Comparison of ENCODE assay signal across 8 mouse cellular contexts in the genomic region with DNA sequence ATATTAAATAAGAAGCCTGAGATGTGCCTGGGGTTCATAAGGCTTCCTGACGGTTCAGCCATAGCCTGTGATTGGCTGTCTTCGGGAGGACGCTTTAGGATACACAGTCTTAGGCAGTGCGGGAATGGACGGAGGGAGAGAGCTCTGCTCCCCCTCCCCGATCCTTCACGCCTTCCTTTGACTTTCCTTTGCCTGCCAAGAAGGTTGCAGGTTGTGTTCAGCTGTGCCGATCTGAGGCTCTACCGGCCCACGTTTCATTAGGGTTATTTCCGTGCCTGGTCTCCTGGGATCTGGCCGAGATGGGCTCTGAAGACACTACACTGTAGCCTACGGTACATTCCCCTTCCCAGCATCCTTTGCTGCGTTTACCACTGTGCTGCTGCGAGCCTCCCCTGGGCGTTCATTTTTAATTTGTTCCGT. TPM values are rescaled to one million over a fixed set of nuclear protein-coding genes. Genes with fewer than 3 reads are reported as not detected.
DNase-seq lines count a peak whose midpoint lies in the region; ATAC-seq lines count a peak whose summit lies in the region.

No protein-coding gene starts in this region.

- H3K27me3 ChIP-seq in kidney, embryonic 15.5 days = no peaks in the 10 kb centered on the region
- no peaks in the 10 kb centered on the region for H3K27me3 ChIP-seq in megakaryocyte, embryonic 14.5 days (replicated peaks)

- no peaks in the 10 kb centered on the region for H3K9me3 ChIP-seq in kidney, embryonic 15.5 days (replicated peaks)
- H3K9me3 ChIP-seq in megakaryocyte, embryonic 14.5 days = peaks cover 9% of the 10 kb centered on the region

- H3K4me2 ChIP-seq in kidney, embryonic 15.5 days = no peak overlapping the region

- H3K27ac ChIP-seq in kidney, embryonic 15.5 days = no peak overlapping the region

- intact Hi-C loops in heart, postnatal 36 days (cut with DNase I) = no loop called here

- H3K9ac ChIP-seq in kidney, embryonic 15.5 days = no peak overlapping the region

- WGBS in kidney, embryonic 15.5 days = 79% methylated on average over 17 of the region's 17 CpGs

- H3K4me3 ChIP-seq in kidney, embryonic 15.5 days (replicated peaks) = no peak overlapping the region
- peak overlapping the region; percentile 43 for H3K4me3 ChIP-seq in megakaryocyte, embryonic 14.5 days (replicated peaks)

- no peak for ATAC-seq in kidney, embryonic 15.5 days (replicated peaks; ENCODE audit: low FRiP score)
- ATAC-seq in megakaryocyte-erythroid progenitor cell, adult 5-6 weeks (replicated peaks; ENCODE audit: low FRiP score, low TSS enrichment, poor library complexity, severe bottlenecking) = no peak

- DNase-seq in kidney, adult 18-20 months = peak; percentile 24
- peak; percentile 61 for DNase-seq in R1 (ENCODE audit: low read depth, low spot score)
- DNase-seq in heart, postnatal 36 days = peak; percentile 55 to 68
- no peak for DNase-seq in embryo, embryonic 10.5 days (ENCODE audit: low spot score)
- no peak for DNase-seq in embryo, embryonic 11 days

- H3K36me3 ChIP-seq in kidney, embryonic 15.5 days = peaks cover 6% of the 10 kb centered on the region; the same call in 1 of the 2 replicates
- H3K36me3 ChIP-seq in megakaryocyte, embryonic 14.5 days (replicated peaks; ENCODE audit: low read length) = peaks cover 87% of the 10 kb centered on the region

- H3K4me1 ChIP-seq in kidney, embryonic 15.5 days = peaks cover 16% of the 10 kb centered on the region
- H3K4me1 ChIP-seq in megakaryocyte, embryonic 14.5 days = peaks cover 79% of the 10 kb centered on the region

RNA-seq across cellular contexts. Expression of a gene that starts 30.4 kb away (rescaled TPM):
- polyA plus RNA-seq in kidney, embryonic 15.5 days (2015; fragmentation: Nextera tagmentation; extraction: Ambion mirVana) = 25.2 and 27.4 TPM in 2 replicates
- 10 to 100 TPM; 27.5 to 28.3 TPM for total RNA-seq in heart, postnatal 36 days (2021)
- 19.8 and 54.8 TPM in 2 replicates for polyA plus RNA-seq in megakaryocyte, embryonic 14.5 days (2012; ENCODE audit: insufficient read depth, low replicate concordance)
- 12.5 and 13.1 TPM in 2 replicates for total RNA-seq in megakaryocyte-erythroid progenitor cell, adult 5-6 weeks (2014; fragmentation: Nextera tagmentation)
- 2.0 and 17.0 TPM in 2 replicates for total RNA-seq in megakaryocyte-erythroid progenitor cell, adult 5-6 weeks (2017)

RNA-seq across cellular contexts. Expression of a gene that starts 47.5 kb away (rescaled TPM):
- 14.5 and 15.5 TPM in 2 replicates for polyA plus RNA-seq in kidney, embryonic 15.5 days (2015; fragmentation: Nextera tagmentation; extraction: Ambion mirVana)
- 10 to 100 TPM; 34.2 to 35.4 TPM for total RNA-seq in heart, postnatal 36 days (2021)
- polyA plus RNA-seq in megakaryocyte, embryonic 14.5 days (2012; ENCODE audit: insufficient read depth, low replicate concordance) = 5.2 and 18.4 TPM in 2 replicates
- total RNA-seq in megakaryocyte-erythroid progenitor cell, adult 5-6 weeks (2014; fragmentation: Nextera tagmentation) = 81.6 and 89.6 TPM in 2 replicates
- total RNA-seq in megakaryocyte-erythroid progenitor cell, adult 5-6 weeks (2017) = 55.9 and 74.1 TPM in 2 replicates

RNA-seq across cellular contexts. Expression of a gene that starts 47.8 kb away (rescaled TPM):
- polyA plus RNA-seq in kidney, embryonic 15.5 days (2015; fragmentation: Nextera tagmentation; extraction: Ambion mirVana) = 12.0 and 13.3 TPM in 2 replicates
- total RNA-seq in heart, postnatal 36 days (2021) = 1 to 10 TPM; 4.1 to 4.7 TPM
- polyA plus RNA-seq in megakaryocyte, embryonic 14.5 days (2012; ENCODE audit: insufficient read depth, low replicate concordance) = 1.6 and 3.3 TPM in 2 replicates
- total RNA-seq in megakaryocyte-erythroid progenitor cell, adult 5-6 weeks (2014; fragmentation: Nextera tagmentation) = 5.1 and 10.8 TPM in 2 replicates
- total RNA-seq in megakaryocyte-erythroid progenitor cell, adult 5-6 weeks (2017) = 2.1 and 2.9 TPM in 2 replicates

Comparison
In these comparisons a context has a peak if more than half of its experiments do, and no peak if none do; other contexts are left out.
1. DNase-seq: peak in kidney, adult 18-20 months (single experiment), R1 (single experiment) and heart, postnatal 36 days (2 of 2); none in embryo, embryonic 10.5 days (single experiment) and embryo, embryonic 11 days (single experiment).